Mouse (Mus musculus) liver, postnatal 0 days (tissue): ENCODE measurements around the gene Reep6. TPM values are rescaled to one million over a fixed set of nuclear protein-coding genes. Genes with fewer than 3 reads are reported as not detected.

ENCODE experiments used
- ATAC-seq: fragments of 200-750 bp; cut with Nextera tagmentation; 2 replicates; pipeline ENCODE4 v1.8.0; 2017; ENCODE audit warnings: mild to moderate bottlenecking, moderate library complexity
- DNase-seq: peaks from one replicate; pipeline ENCODE4 v3.0.0-alpha.2; 2016
- H3K27ac ChIP-seq: fragments of 300-500 bp; sonication (generic); 2 replicates; pipeline ENCODE4 v1.5.1; 2014; ENCODE audit warnings: antibody characterized with exemption, moderate library complexity, mild to moderate bottlenecking, low read depth
- H3K27me3 ChIP-seq: fragments of 300-500 bp; sonication (generic); 2 replicates; pipeline ENCODE4 v1.6.1; 2014; ENCODE audit warnings: low read length, control low read depth, mixed read lengths; ENCODE audit not compliant: insufficient read depth
- H3K36me3 ChIP-seq: fragments of 300-500 bp; sonication (generic); replicated peaks from 2 replicates; pipeline ENCODE4 v1.6.1; 2014; ENCODE audit warnings: mild to moderate bottlenecking, control low read depth, low read length, moderate library complexity, mixed read lengths; ENCODE audit not compliant: insufficient read depth
- H3K4me1 ChIP-seq: fragments of 300-500 bp; sonication (generic); 2 replicates; pipeline ENCODE4 v1.6.1; 2014; ENCODE audit warnings: antibody characterized with exemption, mild to moderate bottlenecking, control low read depth; ENCODE audit not compliant: insufficient read depth
- H3K4me2 ChIP-seq: fragments of 300-500 bp; sonication (generic); 2 replicates; pipeline ENCODE4 v1.6.1; 2014; ENCODE audit warnings: low read depth, mild to moderate bottlenecking, low read length, moderate library complexity, mixed read lengths
- H3K4me3 ChIP-seq: fragments of 300-500 bp; sonication (generic); 2 replicates; pipeline ENCODE4 v1.5.1; 2014; ENCODE audit warnings: low read depth, low read length
- H3K9ac ChIP-seq: fragments of 300-500 bp; sonication (generic); replicated peaks from 2 replicates; pipeline ENCODE4 v1.6.1; 2014; ENCODE audit warnings: mild to moderate bottlenecking, moderate library complexity
- H3K9me3 ChIP-seq: fragments of 300-500 bp; sonication (generic); 2 replicates; pipeline ENCODE4 v1.6.1; 2016; ENCODE audit warnings: mild to moderate bottlenecking, control low read depth, low read length, mixed read lengths
- CTCF ChIP-seq: sonication (generic); IDR thresholded peaks from 2 replicates; pipeline ENCODE4 v1.5.1; 2016; ENCODE audit warnings: antibody characterized with exemption, low read depth
- EP300 ChIP-seq: IDR thresholded peaks from 2 replicates; pipeline ENCODE4 v1.6.1; 2016; ENCODE audit warnings: antibody characterized with exemption, low read depth, mild to moderate bottlenecking
- WGBS: fragments of 180-500 bp; shearing (Covaris S2); extraction: QIAGEN DNeasy Blood & Tissue Kit; methylation state at CpG from one replicate; pipeline ENCODE4 v1.1.7; 2014; ENCODE audit not compliant: insufficient replicate concordance; 5-methylcytosine and 5-hydroxymethylcytosine counted together
- polyA plus RNA-seq: library from polyadenylated mRNA; unstranded; fragments of >200 nt; fragmentation: Nextera tagmentation; extraction: Ambion mirVana; gene quantifications from 2 replicates; pipeline ENCODE4 v1.2.1, GENCODE M21; 2015

Reep6 gene
- polyA plus RNA-seq, 1 experiment from 2014 or later: 167 TPM

DNA sequence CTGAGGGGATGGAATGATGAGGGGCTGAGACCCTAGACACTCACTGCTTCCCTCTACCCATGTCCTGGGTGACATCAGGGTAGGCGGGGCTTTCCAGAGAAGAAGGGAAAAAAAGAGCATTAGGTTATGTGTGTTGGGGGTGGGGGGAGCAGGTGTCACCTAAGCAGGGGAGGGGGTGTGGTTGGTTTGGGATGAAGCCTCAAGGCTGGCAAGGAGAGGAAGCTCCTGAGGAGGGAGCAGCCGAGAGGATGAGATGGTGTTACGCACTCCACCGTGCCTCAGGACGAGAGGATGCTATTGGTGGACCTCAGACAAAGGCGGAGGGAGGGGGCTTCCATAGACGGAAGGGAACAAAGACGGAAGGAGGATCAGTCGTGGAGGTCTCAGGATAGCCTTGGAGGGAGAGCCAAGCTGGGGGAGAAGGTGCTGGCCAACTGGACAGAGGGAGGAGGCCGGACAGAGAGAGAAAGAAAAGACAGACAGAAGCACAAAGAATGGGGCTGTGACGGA, 29.0 kb upstream of the Reep6 start:
- DNase-seq (no peak), ATAC-seq (no peak)
- Histone ChIP-seq H3K9me3 (no peaks in the 10 kb centered on the region), H3K4me2 (no peak overlapping the region), H3K4me1 (peaks cover 15% of the 10 kb centered on the region), H3K36me3 (no peaks in the 10 kb centered on the region), H3K27me3 (peaks cover 79% of the 10 kb centered on the region), H3K9ac (no peak overlapping the region), H3K27ac (no peak overlapping the region), H3K4me3 (no peak overlapping the region)
- 37% methylated on average over 11 of the region's 11 CpGs for WGBS
- TF ChIP-seq EP300 (no peak), CTCF (no peak)

DNA sequence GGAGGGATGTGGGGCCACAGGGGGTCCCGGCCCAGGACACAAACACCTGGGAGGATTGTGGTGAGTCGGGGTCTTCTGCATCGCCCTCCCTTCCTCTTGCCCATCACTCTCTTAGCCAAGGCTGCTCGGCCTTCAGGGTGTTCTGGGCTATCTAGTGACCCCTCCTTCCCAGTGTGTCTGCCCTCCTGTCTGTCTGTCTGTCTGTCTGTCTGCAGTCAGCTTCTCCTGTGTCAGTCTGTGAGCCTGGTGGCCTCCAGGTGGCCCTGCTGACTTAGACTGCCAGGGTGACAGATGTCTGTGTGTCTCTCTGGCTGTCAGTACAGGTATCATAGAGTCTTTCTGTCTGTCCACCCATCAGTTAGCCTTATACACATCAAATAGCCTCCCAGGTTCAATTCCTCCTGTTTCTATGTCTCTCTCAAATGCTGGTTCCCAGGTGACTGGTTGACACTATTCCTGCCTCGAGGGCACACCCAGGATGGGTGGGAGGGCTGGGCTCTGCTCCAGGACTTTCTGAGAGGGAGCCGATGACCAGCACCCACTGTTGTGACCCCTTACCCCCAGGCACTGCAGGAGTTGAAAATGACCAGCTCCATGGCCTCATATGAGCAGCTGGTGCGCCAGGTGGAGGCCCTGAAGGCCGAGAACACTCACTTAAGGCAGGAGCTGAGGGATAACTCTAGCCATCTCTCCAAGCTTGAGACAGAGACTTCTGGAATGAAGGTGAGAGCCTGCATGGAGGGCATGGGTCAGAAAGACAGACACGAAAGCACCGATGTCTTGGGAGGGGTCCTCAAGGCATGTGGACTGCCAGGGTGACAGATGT, 28.3 kb upstream of the Reep6 start:
- Histone ChIP-seq H3K4me1 (peaks cover 10% of the 10 kb centered on the region; the same call in 1 of the 2 replicates), H3K9ac (no peak overlapping the region), H3K36me3 (no peaks in the 10 kb centered on the region), H3K4me2 (no peak overlapping the region), H3K4me3 (no peak overlapping the region), H3K27ac (no peak overlapping the region), H3K27me3 (peaks cover 83% of the 10 kb centered on the region), H3K9me3 (no peaks in the 10 kb centered on the region)
- DNase-seq (no peak), ATAC-seq (no peak)
- TF ChIP-seq CTCF (no peak), EP300 (no peak)
- WGBS: 72% methylated on average over 10 of the region's 10 CpGs

DNA sequence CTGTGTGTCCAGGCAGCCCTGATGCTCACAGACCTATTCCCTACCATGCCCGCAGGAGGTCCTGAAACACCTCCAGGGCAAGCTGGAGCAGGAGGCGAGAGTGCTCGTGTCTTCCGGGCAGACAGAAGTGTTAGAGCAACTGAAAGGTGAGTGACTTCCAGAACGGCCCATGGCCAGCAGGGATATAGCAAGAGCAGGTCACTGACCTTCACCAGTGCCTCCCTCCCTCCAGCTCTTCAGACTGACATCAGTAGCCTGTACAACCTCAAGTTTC, 27.7 kb upstream of the Reep6 start:
- H3K36me3 ChIP-seq: no peaks in the 10 kb centered on the region
- DNase-seq (no peak), ATAC-seq (peak; percentile 66)
- H3K9ac ChIP-seq: no peak overlapping the region
- WGBS: 59% methylated on average over 5 of the region's 5 CpGs
- TF ChIP-seq EP300: no peak
- TF ChIP-seq CTCF: no peak
- H3K9me3 ChIP-seq: no peaks in the 10 kb centered on the region
- peaks cover 80% of the 10 kb centered on the region for H3K27me3 ChIP-seq
- no peak overlapping the region for H3K4me3 ChIP-seq
- H3K4me2 ChIP-seq: no peak overlapping the region
- no peak overlapping the region for H3K27ac ChIP-seq
- peaks cover 10% of the 10 kb centered on the region; the same call in 1 of the 2 replicates for H3K4me1 ChIP-seq

GRCm38 (mm10) chr10:80302471-80302881, 27.3 kb upstream of the Reep6 start:
- no peak for TF ChIP-seq EP300
- no peak for TF ChIP-seq CTCF
- no peak overlapping the region for H3K4me3 ChIP-seq
- H3K27ac ChIP-seq: no peak overlapping the region
- H3K9ac ChIP-seq: no peak overlapping the region
- 27% methylated on average over 9 of the region's 9 CpGs for WGBS
- no peaks in the 10 kb centered on the region for H3K9me3 ChIP-seq
- peaks cover 10% of the 10 kb centered on the region; the same call in 1 of the 2 replicates for H3K4me1 ChIP-seq
- DNase-seq (peak; percentile 80), ATAC-seq (peak; percentile 81)
- no peak overlapping the region for H3K4me2 ChIP-seq
- H3K36me3 ChIP-seq: no peaks in the 10 kb centered on the region
- peaks cover 76% of the 10 kb centered on the region for H3K27me3 ChIP-seq

DNA sequence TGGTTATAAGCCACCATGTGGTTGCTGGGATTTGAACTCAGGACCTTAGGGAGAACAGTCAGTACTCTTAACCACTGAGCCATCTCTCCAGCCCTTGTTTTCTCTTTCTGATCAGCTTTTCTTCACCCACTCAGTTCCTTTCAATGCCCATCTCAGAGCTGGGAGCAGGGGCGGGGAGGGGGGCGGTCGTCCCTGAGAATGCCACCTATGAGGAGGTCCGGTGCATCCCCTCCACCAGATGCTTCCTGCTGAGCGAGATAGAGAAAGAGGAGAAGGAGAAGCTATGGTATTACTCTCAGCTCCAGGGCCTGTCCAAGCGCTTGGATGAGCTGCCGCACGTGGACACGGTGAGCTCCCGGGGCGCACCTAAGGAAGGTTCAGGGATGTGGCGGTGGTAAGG, 25.3 kb upstream of the Reep6 start:
- ATAC-seq (peak; percentile 11; the same call in 1 of the 2 replicates), DNase-seq (no peak)
- H3K36me3 ChIP-seq: no peaks in the 10 kb centered on the region
- no peak overlapping the region; the same call in 1 of the 2 replicates for H3K9ac ChIP-seq
- H3K27ac ChIP-seq: no peak overlapping the region
- TF ChIP-seq EP300 (no peak), CTCF (no peak)
- H3K4me3 ChIP-seq: peak overlapping the region; percentile 12; the same call in 1 of the 2 replicates
- WGBS: 10% methylated on average over 12 of the region's 12 CpGs
- H3K4me1 ChIP-seq: peaks cover 10% of the 10 kb centered on the region; the same call in 1 of the 2 replicates
- H3K4me2 ChIP-seq: peak overlapping the region; percentile 39
- H3K9me3 ChIP-seq: no peaks in the 10 kb centered on the region
- peaks cover 56% of the 10 kb centered on the region for H3K27me3 ChIP-seq

DNA sequence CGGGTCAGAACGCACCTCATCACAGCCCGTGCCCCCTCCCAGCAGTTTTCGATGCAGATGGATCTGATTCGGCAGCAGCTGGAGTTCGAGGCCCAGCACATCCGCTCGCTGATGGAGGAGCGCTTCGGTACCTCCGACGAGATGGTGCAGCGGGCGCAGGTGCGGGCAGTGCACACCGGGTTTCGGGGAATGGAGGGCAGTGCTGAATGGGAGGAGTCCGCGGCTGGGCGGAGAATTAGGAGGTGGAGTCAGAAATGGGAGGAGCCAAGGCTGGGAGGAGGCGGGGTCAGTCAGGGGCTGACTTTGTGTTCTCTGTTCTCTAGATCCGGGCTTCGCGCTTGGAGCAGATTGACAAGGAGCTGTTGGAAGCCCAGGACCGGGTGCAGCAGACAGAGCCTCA, 24.9 kb upstream of the Reep6 start:
- peak overlapping the region; percentile 12; the same call in 1 of the 2 replicates for H3K4me3 ChIP-seq
- DNase-seq: peak; percentile 81
- H3K9ac ChIP-seq: no peak overlapping the region; the same call in 1 of the 2 replicates
- H3K4me2 ChIP-seq: peak overlapping the region; percentile 39
- peaks cover 52% of the 10 kb centered on the region for H3K27me3 ChIP-seq
- H3K36me3 ChIP-seq: no peaks in the 10 kb centered on the region
- peak; percentile 54 for ATAC-seq
- no peaks in the 10 kb centered on the region for H3K9me3 ChIP-seq
- no peak overlapping the region for H3K27ac ChIP-seq
- no peak for TF ChIP-seq EP300
- no peak for TF ChIP-seq CTCF
- 6% methylated on average over 25 of the region's 25 CpGs for WGBS
- peaks cover 10% of the 10 kb centered on the region; the same call in 1 of the 2 replicates for H3K4me1 ChIP-seq
